Mouse (Mus musculus): ENCODE results near the gene Nr3c2.

DNA sequence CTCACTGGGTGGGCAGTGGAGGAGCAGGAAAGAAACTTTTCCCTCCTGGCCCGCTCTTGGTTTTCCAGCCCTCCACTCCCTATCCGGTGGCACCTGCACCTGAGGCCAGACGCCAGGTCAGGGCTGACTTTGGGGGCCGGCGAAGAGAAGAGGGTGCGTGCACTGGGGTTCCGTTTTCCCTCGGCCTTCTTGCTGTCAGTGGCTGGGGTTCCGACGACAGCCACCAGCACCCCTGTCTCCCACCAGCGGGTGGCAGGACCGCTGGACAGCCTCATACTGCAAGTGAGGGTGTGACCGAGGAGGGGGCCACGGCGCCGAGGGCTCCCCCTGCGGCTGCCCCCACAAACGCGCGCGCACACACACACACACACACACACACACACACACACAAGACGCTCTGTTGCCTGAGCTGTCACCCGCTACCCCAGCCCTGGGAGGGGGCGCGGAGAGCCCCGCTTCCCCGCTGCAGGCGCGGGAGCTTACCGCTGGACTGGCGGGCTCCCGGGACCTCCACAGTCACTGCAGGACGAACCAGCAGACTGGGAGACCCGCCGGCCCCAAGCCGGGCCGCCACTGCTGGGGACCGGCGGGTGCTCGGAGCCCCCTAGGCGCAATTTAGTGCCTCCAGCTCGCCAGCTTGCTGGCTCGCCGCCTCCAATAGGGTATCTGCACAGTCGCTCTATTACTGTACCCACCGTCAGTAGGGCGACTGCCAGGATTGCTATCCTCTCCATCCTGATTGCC lies at the start of gene Nr3c2:
- no peak for TF ChIP-seq CTCF (conservative IDR thresholded peaks at IDR 0.05 in 1 of 2, IDR thresholded peaks at IDR 0.05 in 1 of 2; ENCODE audit: low read depth in 2 of 2, low read length in 2 of 2)
- TF ChIP-seq UBTF (IDR thresholded peaks at IDR 0.05; ENCODE audit: low read depth, low read length), result no peak
- no peak for TF ChIP-seq E2F4 (IDR thresholded peaks at IDR 0.05; ENCODE audit: insufficient replicate concordance, low read depth, low read length)
- no peak for TF ChIP-seq ZKSCAN1 (IDR thresholded peaks at IDR 0.05; ENCODE audit: borderline replicate concordance, low read depth, low read length)
- TF ChIP-seq ZC3H11A (IDR thresholded peaks at IDR 0.05; ENCODE audit: low read depth, low read length), result no peak

Measured in CH12.LX (cell line).